Mouse (Mus musculus) C2C12 (cell line): Measurements from ENCODE around the gene Prdx5.
"Not testable (repeated sequence)": the region's sequence is repeated elsewhere in the genome, so short reads cannot be mapped to it uniquely, and the experiment has no call there.

Experiments
- CEBPB ChIP-seq: IDR thresholded peaks from one replicate; pipeline ENCODE4 v1.6.1; 2011; ENCODE audit warnings: low read depth, mild to moderate bottlenecking, control low read depth, moderate library complexity
- CTCF ChIP-seq: IDR thresholded peaks from one replicate; pipeline ENCODE4 v1.5.1; 2011; ENCODE audit not compliant: control insufficient read depth, insufficient read depth, insufficient read length
- MAX ChIP-seq: IDR thresholded peaks from one replicate; pipeline ENCODE4 v1.6.1; 2011; ENCODE audit warnings: mild to moderate bottlenecking, control low read depth
- MYOG ChIP-seq: IDR thresholded peaks from one replicate; pipeline ENCODE4 v1.6.1; 2011; ENCODE audit not compliant: control insufficient read depth, insufficient read length; ENCODE audit errors: extremely low read depth
- USF1 ChIP-seq: IDR thresholded peaks from one replicate; pipeline ENCODE4 v1.6.1; 2011; ENCODE audit warnings: low read depth, mild to moderate bottlenecking, control low read depth, moderate library complexity

GRCm38 (mm10) chr19:6910306-6910705 lies 400 bp upstream of the Prdx5 start:
- TF ChIP-seq CTCF, CEBPB, MAX, USF1, MYOG: not testable (repeated sequence)
